Mouse (Mus musculus): ENCODE results near the gene Rpp14.

GRCm38 (mm10) chr14:8051869-8052268 lies 28.3 kb upstream of the Rpp14 start:
- TF ChIP-seq CTCF (IDR thresholded peaks at IDR 0.05; ENCODE audit: low read depth, low read length) (no peak), POLR2A (IDR thresholded peaks at IDR 0.05; ENCODE audit: borderline replicate concordance, low read depth, low read length) (no peak)

Measured in bone marrow macrophage, adult 2 months (primary cell).